Mouse (Mus musculus) spleen, postnatal 36 days (tissue): ENCODE data around the gene Ilf2.

Source experiments
- DNase-seq, 2 experiments: peaks; one replicate each; pipeline ENCODE4 v3.0.0; 2022; ENCODE audit warnings: low spot score in 2 of 2, mixed read lengths in 1 of 2

Ilf2 gene

DNA sequence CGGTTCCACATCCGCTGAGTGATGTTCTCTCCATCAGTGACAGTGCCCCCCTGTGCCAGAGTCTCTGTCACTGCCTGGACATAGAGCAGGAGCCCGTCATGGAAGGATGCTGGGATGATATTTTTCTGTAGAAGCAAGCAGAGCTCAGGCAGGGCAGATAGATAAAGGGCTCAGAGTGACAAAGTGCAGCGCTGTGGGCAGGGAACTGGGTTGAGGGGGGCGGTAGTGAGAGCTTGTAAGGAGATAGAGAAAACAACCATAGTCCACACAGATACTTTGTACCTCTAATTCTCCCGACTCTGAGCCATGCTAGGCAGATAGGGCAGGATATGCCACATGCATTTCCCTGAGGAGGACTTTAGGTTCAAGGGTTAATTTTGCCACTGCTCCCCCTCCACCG lies 13.3 kb upstream of the Ilf2 start:
- no peak for DNase-seq

DNA sequence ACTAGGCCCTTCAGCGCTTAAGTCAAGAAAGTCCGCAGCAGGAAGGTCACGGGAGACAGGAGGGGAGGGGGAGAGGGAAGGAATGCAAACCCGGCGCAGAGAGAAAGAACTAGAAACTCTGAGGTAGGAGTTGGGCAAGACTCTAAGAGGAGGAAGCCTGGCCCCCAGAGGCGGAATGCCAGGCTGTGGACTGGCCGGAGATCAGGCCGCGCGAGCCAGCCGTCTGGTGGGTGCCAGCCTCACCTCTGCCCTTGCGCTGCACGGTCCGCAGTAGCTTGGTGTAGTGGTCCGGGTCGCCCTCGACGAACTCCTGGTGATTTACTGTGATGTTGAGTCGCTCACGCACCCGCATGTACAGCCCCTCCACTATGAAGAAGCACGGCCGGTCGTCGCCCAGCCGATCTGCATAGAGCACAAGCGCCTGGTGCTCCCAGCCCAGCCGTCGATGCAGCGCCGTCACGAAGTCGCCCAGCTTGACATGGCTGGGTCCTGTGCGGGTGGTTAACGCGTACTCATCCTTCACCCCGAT lies 11.3 kb upstream of the Ilf2 start:
- no peak for DNase-seq

DNA sequence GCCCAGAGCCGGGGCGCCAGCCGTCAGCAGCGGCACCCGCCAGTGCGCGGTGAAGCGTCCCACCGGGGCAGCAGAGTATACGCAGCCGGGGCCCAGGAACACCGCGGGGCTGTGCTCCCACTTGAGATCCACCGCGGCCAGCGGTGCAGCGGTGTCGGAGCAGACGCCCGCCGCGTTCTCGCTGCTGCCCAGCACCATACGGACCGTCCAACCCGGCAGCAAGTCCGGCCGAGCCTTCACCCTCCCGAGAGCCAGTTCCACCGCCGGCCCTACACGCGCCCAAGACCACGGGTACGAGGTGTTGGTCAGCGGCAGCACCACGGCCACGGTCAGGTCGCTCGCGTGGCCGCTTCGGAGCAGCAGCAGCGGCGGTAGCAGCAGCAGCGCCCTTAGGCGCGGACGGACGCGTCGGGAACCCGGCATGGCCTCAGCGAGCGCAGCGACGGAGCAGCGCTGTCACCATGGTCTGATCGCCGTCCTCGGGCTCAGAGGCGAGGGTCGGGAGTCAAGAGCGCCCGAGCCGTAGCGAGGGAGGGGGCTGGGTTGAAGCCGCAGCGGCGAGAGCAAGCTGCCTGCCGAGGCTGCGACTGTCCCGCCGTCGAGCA lies 10.7 kb upstream of the Ilf2 start:
- DNase-seq = no peak

DNA sequence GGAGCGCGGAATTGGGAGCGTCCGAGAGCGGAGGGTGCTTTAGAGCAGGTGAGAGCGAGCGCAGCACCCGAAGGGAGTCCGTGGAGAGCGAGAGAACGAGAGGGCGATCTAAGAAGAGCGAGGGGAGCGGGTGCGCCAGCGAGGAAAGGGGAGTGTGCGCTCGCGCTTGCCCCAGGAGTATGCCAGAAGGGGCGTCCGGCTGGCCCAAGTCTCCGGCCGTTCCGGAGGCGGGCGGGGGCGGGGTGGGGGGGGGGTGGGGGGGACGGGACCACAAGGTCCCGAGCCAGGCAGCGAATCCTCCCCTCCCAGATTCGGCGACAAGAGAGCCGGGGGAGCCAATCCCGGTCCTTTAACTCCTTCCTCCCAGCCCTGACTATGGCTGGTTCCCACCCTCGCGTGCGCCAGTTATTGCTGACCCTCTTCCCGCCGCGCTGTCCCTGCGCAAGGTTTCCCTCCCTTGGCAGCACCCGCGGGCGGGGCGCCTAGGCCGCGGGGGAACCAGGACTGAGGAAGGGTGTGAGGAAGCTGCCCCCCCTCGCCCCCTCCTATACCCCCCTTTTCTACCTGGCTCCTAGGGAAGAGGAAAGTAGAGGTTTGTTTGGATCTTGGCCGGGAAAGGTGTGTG lies 10.1 kb upstream of the Ilf2 start, which contains the start of gene Npr1:
Gene Npr1 (minus strand): TSS at position 181 of the 625 bp plus-strand sequence.
- DNase-seq = no peak

DNA sequence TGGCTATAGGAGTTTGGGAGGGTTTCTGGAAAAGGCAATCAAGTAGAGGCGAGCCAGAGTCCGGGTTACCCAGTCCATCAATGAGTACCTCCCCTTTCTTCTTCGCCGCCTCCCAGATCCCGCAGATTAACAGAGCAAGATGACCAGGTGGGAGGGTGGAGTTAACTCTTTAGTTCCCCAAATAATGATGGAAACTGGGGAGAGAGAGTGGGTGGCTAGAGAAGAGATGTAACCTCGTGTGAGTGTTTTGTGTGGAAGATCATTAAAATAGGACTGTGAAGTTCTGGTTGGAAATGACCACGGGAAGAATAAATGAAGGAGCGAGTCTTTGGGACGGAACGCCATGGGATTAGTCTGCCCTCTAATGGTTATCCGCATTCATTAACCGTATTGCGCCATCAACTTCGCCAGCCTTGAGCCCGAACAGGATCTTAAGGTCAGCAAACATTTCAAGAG lies 9.6 kb upstream of the Ilf2 start:
- no peak for DNase-seq

DNA sequence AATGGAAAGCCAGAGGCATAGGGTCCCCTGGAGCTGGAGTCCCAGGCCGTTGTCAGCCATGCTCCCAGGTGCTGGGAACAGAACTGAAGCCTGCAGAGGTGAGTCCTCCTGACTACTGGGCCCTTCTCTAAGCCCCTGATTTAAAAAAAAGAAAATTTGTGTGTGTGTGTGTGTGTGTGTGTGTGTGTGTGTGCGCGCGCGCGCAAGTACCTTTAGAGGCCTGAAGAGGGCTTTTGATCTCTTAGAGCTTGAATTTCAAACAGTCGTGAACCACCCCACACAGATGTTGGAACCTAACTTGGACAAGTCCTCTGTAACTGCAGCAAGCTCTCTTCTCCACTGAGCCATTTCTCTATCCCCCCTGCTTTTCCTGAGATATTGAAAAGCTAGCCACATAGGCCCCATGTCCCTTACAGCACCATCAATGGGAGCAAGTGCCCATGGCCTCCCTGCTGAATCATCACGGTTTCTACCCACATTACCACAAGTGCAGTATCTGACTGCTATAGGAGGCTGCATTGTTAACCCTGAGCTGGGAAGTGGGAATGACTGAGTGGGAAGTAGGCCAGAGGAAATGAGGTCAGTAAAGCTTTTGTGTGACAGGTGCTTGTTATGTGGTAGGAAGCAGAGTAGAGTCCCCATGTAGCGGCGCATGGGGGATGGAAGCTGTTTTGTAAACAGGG lies 8.2 kb upstream of the Ilf2 start:
- DNase-seq = no peak

DNA sequence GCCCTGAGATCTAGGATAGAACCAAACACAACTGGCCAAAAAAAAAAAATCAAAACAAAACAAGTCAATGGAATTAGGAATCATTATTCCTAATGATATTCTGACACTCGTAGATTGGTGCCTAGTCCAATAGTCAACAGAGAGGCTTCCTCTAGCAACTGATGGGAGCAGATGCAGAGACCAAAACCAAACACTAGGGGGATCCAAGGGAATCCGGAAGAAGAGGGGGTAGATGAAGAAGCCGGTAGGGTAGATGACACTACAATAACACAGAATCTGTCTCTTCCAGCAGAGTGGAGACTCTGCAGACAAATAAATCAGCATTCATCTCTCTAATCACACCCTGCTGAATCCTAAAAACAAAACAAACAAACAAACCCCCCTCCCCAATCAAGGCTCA lies 3.7 kb upstream of the Ilf2 start:
- peak; percentile 73 for DNase-seq

DNA sequence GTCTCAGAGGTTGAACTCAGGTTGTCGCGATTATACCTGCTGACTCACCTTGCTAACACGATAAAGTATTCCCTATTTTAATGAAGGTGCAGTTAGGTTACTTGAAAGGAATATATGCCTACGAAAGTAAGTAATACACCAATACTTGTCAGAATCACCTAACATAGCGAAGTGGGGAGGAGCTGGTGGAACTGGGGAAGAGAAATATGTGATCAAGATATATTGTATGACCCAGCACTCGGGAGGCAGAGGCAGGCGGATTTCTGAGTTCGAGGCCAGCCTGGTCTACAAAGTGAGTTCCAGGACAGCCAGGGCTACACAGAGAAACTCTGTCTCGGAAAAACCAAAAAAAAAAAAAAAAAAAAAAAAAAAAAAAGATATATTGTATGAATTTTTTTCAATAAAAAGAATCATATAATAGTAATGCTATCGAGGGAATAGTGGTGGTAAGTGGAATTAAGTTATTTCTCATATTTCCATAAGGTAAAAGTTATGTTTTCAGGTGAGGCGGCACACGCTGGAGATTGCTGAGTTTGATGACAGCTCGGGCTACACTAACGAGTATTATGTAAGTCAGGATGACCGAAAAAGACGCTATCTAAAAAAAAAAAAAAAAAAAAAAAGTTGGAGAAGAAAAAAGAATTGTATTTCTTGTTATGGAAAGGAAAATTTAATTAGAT lies 635 bp upstream of the Ilf2 start:
- no peak for DNase-seq

DNA sequence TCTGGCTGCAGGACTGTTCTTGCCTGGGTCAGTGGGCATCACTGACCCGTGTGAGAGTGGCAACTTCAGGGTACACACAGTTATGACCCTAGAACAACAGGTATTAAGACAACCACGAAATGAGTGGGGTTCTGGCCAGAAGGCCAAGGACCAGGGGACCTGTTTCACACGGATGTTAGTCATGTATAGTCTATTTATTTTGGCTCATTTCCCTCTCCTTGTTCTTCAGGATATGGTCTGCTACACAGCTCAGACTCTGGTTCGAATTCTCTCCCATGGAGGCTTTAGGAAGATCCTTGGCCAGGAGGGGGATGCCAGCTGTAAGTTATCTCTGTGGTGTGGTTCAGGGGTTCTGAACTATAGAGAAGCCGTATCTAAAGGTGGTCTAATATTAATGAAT lies 11.1 kb downstream of the Ilf2 start:
- no peak for DNase-seq

DNA sequence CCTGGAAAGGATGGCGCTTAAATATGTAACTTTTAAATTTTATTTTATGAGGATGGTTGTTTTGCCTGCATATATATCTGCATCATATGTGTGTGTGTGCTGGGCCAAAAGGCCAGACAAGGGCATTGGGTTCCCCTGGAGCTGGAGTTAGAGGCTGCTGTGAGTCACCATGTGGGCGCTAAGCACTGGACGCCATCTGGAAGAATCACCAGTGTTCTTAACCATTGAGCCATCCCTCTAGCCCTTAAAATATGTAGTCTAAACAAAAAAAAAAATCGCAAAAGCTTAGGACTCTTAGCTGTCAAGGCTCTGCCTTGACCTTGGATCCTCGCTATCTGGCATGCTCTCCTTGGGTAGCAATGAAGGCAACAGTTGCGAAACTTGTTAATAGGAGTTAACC lies 12.7 kb downstream of the Ilf2 start:
- no peak for DNase-seq

DNA sequence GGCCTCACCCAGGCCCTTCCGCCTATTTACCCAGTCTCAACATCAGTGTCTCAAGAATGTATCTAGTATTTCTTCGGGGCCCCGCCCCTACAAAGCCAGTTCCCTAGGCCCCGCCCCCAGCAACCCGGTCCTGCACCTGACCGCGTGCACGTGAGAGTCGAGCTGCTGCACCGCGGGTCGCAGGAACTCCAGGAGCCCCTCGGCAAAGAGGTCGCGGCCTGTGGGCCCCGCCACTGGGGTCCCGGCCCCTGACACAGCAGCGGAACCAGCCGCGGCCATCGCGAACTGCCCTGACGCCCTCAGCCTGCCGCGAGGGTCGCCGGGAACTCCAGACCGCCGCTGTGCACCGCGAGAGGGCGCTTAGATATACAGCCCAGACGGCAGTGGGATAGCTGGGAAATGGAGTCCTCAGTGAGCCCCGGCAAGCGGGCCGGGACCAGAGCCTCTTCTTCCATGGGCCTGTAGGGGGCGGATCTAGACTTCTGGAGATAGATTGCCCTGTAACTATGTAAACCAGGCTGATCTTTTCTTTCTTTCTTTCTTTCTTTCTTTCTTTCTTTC lies 14.8 kb downstream of the Ilf2 start, which contains the start of gene Snapin:
Gene Snapin (minus strand): TSS at position 338 of the 561 bp plus-strand sequence.
- DNase-seq = peak; percentile 95

DNA sequence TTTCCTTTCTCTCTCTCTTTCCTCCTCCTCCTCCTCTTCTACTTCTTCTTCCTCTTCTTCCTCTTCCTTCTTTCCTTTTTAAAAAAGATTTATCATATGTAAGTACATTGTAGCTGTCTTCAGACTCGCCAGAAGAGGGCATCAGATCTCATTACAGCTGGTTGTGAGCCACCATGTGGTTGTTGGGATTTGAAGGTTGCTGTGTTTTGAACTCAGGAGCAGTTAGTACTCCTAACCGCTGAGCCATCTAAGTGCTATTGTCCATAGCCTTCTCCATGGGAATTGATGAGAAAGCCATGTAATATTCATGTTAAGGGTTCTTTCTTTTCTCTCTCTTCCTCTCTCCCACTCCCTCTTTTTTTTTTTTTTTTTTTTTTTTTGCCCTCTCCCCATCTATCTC lies 15.4 kb downstream of the Ilf2 start:
- peak; percentile 66 to 72 for DNase-seq

DNA sequence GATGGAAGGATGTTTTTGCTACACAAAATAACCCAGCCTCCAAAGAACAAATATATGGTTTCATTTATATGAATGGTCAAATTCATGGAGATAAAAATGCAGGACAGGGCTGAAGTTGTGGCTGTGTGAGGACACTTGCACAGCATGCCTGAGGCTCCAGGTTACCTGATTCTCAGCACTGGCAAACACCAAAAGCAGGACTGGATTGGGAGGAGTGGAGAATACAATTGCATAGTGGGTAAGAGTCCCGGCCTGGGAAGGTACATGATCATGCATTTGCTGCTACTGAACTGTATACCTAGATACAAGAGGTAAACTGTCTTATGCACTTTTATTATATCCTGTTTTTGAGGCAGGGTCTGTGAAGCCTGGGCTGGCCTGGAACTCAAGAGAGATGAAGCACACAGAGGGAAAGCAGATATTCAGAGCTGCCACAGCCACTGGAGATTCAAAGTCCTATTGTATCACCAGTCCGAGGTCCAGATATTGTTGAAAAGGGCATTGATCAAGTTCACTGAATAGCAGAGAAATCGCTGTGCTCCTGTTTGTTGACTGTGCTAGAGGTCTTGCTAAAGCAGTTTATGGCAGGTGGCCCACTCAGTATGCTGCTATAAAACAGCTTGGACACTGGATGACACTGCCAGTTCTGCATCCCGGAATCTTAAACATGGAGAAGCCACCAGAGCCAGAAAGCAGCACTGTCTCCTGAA lies 18.1 kb downstream of the Ilf2 start:
- no peak for DNase-seq

DNA sequence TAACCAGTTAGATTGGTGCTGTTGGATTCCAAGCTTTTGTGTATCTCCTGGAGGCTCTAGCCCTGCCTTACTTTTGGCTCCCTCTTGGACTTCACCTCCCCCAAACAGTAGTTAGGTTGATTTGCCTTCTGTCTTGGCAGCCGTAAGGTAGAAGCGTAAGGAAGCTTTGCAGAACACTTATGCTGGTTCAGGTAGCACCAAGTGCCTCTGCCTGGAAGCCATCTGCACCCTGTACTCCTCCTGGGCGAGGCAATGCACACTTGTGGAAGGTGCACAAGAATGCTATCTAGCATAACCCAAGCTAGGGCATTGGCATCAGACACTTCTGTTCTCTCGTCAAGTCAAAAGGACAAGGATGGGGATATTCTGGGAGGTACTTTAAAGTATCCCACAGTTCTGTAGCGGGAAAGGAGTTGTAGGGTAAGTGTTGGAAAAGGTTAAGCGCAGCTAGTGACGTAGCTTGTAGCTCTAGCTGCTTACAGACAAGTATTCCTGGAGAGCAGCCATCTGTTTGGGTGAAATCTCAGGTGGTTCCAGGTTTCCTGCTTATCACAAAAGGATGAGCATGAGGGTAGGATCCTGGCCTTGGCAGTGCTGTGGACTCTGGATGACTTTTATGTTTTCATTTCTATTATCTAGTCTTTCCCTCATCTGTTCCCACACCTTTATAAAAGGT lies 20.1 kb downstream of the Ilf2 start:
- no peak for DNase-seq

DNA sequence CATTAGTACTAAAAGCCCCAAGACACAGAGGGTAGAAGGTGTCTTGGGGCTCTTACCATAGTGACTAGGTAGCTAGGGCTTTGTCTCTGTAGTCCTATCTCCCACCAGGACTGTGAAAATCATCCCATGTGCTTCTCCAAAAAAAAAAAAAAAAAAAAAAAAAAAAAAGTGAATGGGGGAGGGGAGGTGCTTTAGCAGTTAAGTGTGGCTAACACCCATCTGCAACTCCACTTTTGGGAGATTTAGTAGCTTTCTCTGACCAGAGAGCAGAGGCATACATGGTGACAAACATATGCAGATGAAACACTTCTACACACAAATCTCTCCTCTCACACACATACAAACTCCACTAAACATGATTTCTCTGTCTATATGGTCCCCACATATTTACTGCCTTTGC lies 21.7 kb downstream of the Ilf2 start:
- no peak for DNase-seq

DNA sequence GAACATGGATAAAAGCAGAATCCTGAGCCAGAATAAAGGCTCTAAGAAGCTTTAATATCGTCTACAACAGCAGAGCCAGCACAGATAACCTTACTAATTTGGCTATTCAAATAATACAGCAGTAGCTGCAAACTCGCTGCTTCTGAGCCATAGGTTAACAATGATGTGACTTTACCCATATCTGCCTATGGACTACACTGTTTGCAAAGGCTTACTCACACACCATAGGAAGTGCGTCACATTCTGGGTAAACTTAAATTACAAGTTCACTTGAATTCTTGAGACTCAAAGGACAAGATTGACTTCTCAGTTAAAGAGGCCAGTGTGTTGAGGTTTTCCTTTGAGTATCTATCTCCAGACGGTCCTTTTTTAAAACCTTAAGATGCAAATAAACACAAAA lies 27.5 kb downstream of the Ilf2 start:
- no peak for DNase-seq

DNA sequence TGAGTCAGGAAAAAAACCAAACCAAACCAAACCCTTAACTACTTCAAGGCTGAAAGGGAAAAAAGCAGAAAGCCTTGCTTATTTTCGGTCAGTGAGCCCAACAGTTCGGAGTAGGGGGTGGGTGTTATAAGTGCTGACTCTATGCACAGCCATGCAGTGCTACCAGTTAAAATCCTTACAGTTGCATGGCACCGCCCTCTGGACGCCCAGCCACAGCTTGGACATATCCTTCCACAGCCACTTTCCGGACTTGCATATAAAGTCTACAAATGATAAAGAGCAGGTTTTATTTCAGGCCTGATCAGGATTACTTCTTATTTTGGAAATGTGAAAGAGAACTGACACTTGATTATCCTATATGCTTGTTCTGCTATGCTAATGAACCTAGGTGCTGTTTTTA lies 29.3 kb downstream of the Ilf2 start:
- no peak for DNase-seq

DNA sequence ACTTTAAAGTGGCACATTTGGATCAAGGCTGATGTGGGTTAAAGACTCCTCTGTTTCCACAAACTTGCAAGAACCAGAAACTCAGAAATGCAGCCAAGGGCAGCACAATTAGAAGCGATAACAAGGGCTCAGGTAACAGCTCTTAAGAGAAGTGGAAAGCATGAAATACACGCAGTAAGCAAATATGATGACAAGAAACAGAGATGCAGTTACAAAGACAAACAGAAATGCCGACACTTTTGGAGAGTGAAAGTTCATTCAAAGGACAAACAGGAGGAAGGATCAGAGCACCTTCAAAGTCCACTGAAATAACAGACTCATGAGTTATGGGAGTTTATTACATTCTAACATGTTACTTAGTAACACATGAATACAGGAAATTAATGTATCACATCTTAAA lies 30.4 kb downstream of the Ilf2 start:
- no peak for DNase-seq

DNA sequence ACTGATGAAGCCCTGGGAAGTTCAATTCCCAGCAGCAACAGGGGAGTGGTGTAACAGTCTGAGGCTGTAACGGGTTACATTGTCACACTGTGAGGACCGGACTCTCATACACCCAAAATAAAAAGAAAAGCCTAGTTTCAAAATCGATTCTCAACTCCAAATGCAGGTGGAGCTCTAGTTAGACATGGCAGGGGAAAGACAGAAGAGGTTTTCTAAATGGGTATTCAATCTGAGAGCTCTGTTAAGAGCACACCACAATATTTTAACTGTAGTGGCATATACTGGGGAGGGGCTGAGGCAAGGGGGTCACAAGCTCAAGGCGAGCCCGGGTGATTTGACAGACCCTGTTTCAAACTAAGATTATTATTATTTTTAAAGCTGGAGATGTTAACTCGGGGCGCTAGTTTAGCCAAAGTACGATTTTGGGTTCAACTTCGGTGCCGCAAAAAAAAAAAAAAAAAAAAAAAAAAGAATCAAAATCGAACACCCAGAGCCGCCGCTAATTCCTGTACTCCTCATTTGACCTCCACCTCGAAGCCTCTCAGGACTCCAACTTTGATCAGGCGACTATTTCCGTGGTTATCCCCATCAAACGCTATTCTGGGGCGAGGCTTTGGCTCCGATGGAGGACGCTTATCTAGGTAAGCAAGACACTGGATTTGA lies 32.5 kb downstream of the Ilf2 start:
- no peak for DNase-seq
